Mouse (Mus musculus): ENCODE measurements around the gene Slc19a1. TPM values are rescaled to one million over a fixed set of nuclear protein-coding genes. Genes with fewer than 3 reads are reported as not detected.
A peak's percentile ranks its signal among the peaks of the same experiment; 100 is the strongest.

The Slc19a1 gene
- total and polyA plus RNA-seq, 3 experiments = 40.1 to 59.8 (median 50.2) TPM

- dilution Hi-C loops (cut with MboI; ENCODE audit: extremely low pct_ligation_motif_present, extremely low pct_unique_long_range_greater_than_20kb, low sequenced_read_pairs) = no loop called here
- Histone ChIP-seq H3K27ac (ENCODE audit: insufficient read depth, low read depth) (peak overlapping the region; percentile 79), H3K4me1 (ENCODE audit: control insufficient read depth in 1 of 2, insufficient read depth in 2 of 2) (peaks cover 4 to 21% of the 10 kb centered on the region in 2 experiments; a peak in 2 of 4 replicates), H3K79me2 (replicated peaks; ENCODE audit: control insufficient read depth, extremely low read depth, insufficient read depth, poor library complexity, severe bottlenecking) (no peaks in the 10 kb centered on the region), H3K27me3 (replicated peaks) (peaks cover 66% of the 10 kb centered on the region), H3K36me3 (replicated peaks in 1 of 2; ENCODE audit: control insufficient read depth in 1 of 2, insufficient read depth in 1 of 2, low read length in 1 of 2) (peaks cover 0 to 13% of the 10 kb centered on the region in 2 experiments), H3K4me2 (ENCODE audit: insufficient read depth, low read depth, poor library complexity, severe bottlenecking) (peak overlapping the region; percentile 48; the same call in 1 of the 2 replicates), H3K9me3 (replicated peaks; ENCODE audit: low read length) (peaks cover 10% of the 10 kb centered on the region), H3K4me3 (replicated peaks in 1 of 3; ENCODE audit: low read depth in 2 of 3, low read length in 2 of 3, poor library complexity in 1 of 3) (peak overlapping the region in 1 of 3 experiments; percentile 9), H3K9ac (ENCODE audit: insufficient read depth, low read depth) (0 out of 2 replicates have a peak overlapping the region, but pooled peaks have one; percentile 11)
- no peak for DNase-seq (ENCODE audit: extremely low read depth)
- in situ Hi-C loops (cut with MboI; ENCODE audit: low pct_ligation_motif_present, low pct_unique_long_range_greater_than_20kb, low sequenced_read_pairs) = no loop called here
- TF ChIP-seq USF1 (IDR thresholded peaks at IDR 0.05; ENCODE audit: low read depth, low read length) (no peak), POLR2A (IDR thresholded peaks at IDR 0.05; ENCODE audit: low read depth, low read length) (peak; percentile 48; the same call in 1 of the 2 replicates), SIN3A (IDR thresholded peaks at IDR 0.05; ENCODE audit: low read length) (peak; percentile 32; the same call in 1 of the 2 replicates), PAX5 (IDR thresholded peaks at IDR 0.05; ENCODE audit: low read length) (no peak), ETS1 (conservative IDR thresholded peaks at IDR 0.05; ENCODE audit: low read depth, low read length) (no peak), MAX (IDR thresholded peaks at IDR 0.05; ENCODE audit: low read length) (no peak), RCOR1 (conservative IDR thresholded peaks at IDR 0.05; ENCODE audit: low read depth, low read length) (peak; percentile 50; the same call in 1 of the 2 replicates), JUN (IDR thresholded peaks at IDR 0.05; ENCODE audit: insufficient read depth, low read depth, low read length) (peak; percentile 18; the same call in 1 of the 2 replicates), TCF12 (IDR thresholded peaks at IDR 0.05; ENCODE audit: low read depth, low read length) (peak; percentile 53; the same call in 1 of the 2 replicates), NRF1 (IDR thresholded peaks at IDR 0.05; ENCODE audit: low read depth, low read length) (no peak), JUND (conservative IDR thresholded peaks at IDR 0.05; ENCODE audit: low read depth, low read length) (0 out of 2 replicates have a peak, but pooled peaks have one; percentile 10), MAZ (IDR thresholded peaks at IDR 0.05; ENCODE audit: low read depth, low read length) (0 out of 2 replicates have a peak, but pooled peaks have one; percentile 13), NELFE (IDR thresholded peaks at IDR 0.05; ENCODE audit: low read depth, low read length) (0 out of 2 replicates have a peak, but pooled peaks have one; percentile 35), BHLHE40 (IDR thresholded peaks at IDR 0.05; ENCODE audit: low read depth, low read length) (peak; percentile 38; the same call in 1 of the 2 replicates), ELF1 (IDR thresholded peaks at IDR 0.05; ENCODE audit: low read depth, low read length) (peak; percentile 20; the same call in 1 of the 2 replicates), TBP (conservative IDR thresholded peaks at IDR 0.05; ENCODE audit: low read depth, low read length) (peak; percentile 77), MXI1 (IDR thresholded peaks at IDR 0.05; ENCODE audit: low read depth, low read length) (peak; percentile 46), ZC3H11A (IDR thresholded peaks at IDR 0.05; ENCODE audit: low read depth, low read length) (no peak)
Measured at GRCm38 (mm10) chr10:77089336-77089735, 57.3 kb downstream of the Slc19a1 start.

GRCm38 (mm10) chr10:77090063-77090462 lies 58.0 kb downstream of the Slc19a1 start:
- Histone ChIP-seq H3K9me3 (replicated peaks; ENCODE audit: low read length) (peaks cover 10% of the 10 kb centered on the region), H3K9ac (ENCODE audit: insufficient read depth, low read depth) (0 out of 2 replicates have a peak overlapping the region, but pooled peaks have one; percentile 11), H3K27me3 (replicated peaks) (peaks cover 71% of the 10 kb centered on the region), H3K27ac (ENCODE audit: insufficient read depth, low read depth) (peak overlapping the region; percentile 79), H3K4me1 (ENCODE audit: control insufficient read depth in 1 of 2, insufficient read depth in 2 of 2) (peaks cover 4 to 17% of the 10 kb centered on the region in 2 experiments; a peak in 2 of 4 replicates), H3K4me2 (ENCODE audit: insufficient read depth, low read depth, poor library complexity, severe bottlenecking) (peak overlapping the region; percentile 48; the same call in 1 of the 2 replicates), H3K36me3 (replicated peaks in 1 of 2; ENCODE audit: control insufficient read depth in 1 of 2, insufficient read depth in 1 of 2, low read length in 1 of 2) (peaks cover 0 to 10% of the 10 kb centered on the region in 2 experiments), H3K79me2 (replicated peaks; ENCODE audit: control insufficient read depth, extremely low read depth, insufficient read depth, poor library complexity, severe bottlenecking) (no peaks in the 10 kb centered on the region), H3K4me3 (replicated peaks in 1 of 3; ENCODE audit: low read depth in 2 of 3, low read length in 2 of 3, poor library complexity in 1 of 3) (no peak overlapping the region)
- TF ChIP-seq MYC (IDR thresholded peaks at IDR 0.05; ENCODE audit: low read depth, low read length) = 0 out of 2 replicates have a peak, but pooled peaks have one; percentile 3
- TF ChIP-seq MAX (IDR thresholded peaks at IDR 0.05; ENCODE audit: low read length) = no peak
- dilution Hi-C loops (cut with MboI; ENCODE audit: extremely low pct_ligation_motif_present, extremely low pct_unique_long_range_greater_than_20kb, low sequenced_read_pairs) (no loop called here), in situ Hi-C loops (cut with MboI; ENCODE audit: low pct_ligation_motif_present, low pct_unique_long_range_greater_than_20kb, low sequenced_read_pairs) (no loop called here)
- no peak for DNase-seq (ENCODE audit: extremely low read depth)

Data from CH12.LX (cell line).